Mouse (Mus musculus) kidney, adult 9 months (tissue): ENCODE measurements around the gene Adamts15.
A peak's percentile ranks its signal among the peaks of the same experiment; 100 is the strongest.

ENCODE experiments used
- DNase-seq: peaks from one replicate; pipeline ENCODE4 v3.0.0; 2022

Gene Adamts15

DNA sequence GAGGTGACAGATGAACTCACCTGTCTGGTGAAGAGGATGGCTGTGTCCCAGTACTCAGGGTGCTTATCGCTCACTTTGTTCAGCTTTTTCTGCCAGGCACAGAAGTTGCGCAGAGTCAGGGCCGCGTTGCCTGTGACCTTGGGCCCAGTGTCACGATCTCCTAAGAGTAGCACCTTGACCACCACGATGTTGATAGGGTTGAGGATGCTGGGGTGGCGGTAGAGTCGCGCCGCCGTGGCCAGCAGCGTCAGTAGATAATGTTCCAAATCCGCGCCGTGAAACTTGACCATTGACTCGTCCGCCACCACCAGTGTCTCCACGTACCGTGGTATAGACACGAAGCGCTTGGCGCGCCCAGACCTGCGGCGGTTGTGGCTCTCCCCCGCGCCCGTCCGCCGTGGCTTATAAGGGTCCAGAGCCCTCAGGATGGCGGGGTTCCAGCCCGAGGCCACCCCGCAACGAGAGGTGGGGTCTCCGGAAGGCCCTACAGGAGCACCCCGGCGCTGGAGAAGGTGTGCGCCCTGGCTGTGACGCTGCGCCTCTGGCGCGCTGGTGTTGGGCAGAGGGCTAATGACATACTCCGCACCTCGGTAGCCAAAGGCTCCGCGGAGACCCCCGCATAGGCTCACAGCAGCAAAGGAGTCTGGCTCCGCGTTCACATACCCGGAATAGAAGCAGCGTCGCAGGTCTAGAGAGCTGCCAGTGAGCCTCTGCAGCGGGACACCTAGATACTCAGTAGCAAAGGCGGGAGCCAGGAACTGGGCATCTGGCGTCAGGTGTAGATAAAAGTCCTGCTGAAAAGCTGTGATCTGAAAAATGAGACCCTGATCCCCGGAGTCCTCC is 770 bp downstream of the Adamts15 start:
- no peak for DNase-seq

DNA sequence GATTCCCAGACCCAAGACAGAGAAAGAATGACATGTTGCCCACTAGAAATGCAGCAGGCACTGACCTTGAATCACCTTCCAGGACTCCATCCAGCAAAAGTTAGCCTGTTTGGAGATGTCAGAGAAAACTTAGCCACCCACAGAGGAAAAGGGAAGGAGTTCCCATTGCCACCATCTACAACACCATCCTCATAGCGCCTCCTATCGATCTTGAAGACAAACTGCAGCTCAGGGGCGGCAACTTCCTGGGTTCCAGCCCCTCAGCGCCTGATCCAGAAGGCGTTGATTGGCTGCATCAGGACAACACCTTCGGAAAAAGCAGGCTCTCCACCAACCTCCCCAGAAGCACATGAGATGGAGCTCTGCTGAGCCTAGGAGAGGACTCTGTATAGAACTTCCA is 1.5 kb downstream of the Adamts15 start:
- DNase-seq, result peak; percentile 81

DNA sequence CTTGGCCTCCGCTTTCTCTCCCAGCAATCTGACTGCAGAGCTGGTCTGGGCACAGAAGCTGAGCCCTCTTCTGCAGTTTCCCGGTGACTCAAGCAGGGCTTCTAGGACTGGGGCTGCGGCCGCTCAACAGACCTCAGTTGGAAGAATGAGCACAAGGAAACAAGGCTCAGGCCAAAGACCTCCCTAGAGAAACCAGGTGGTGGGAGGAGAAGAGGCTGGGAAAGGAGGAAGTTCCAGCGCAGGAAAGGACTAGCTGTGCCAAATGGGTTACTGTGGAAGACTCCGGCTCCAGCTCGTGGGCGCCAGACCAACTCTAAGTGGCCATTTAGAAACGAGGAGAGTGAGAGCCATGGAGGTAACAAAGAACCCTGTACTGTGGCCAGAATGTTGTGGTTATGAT is 2.6 kb downstream of the Adamts15 start:
- peak; percentile 78 for DNase-seq

DNA sequence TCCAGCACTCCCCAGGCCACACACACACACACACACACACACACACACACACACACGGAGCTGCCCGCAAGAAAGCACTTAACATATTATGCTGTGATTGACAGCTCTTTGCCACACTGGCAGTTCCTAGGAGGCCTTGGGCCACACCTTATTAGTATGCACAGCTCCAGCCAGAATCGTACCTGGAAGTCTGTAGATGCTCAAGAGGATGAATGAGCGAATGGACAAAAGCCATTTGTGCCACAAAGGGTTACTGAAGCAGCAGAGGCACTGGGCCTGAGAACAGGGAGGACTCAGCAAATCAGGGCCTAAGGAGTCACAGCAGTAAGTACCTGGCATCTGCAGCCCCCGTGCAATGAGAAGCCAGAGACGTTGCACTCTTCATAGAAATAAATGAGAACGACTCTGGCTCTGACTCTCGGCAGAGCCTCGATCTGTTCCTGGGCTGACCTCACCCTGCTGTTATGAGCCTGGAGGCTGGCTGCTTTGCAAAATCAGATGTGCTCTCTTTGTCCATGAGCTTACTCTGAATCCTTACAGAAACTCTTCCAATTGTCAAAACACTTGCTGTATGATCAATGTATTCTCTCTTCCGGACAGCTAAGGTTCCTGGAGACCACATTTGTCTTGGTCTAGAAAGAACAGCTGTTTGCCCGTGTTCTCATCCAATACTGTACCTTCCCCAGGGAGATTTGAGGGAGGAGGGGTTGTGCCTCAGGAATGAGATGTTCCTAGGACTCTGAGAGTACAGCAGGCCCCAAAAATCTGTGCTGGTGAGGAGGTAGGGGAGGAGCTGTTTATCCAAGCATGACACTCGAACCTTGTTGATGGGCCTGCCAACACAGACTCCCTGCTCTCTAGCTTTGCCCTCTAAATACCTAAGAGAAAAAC is 3.5 kb downstream of the Adamts15 start:
- peak; percentile 78 for DNase-seq

DNA sequence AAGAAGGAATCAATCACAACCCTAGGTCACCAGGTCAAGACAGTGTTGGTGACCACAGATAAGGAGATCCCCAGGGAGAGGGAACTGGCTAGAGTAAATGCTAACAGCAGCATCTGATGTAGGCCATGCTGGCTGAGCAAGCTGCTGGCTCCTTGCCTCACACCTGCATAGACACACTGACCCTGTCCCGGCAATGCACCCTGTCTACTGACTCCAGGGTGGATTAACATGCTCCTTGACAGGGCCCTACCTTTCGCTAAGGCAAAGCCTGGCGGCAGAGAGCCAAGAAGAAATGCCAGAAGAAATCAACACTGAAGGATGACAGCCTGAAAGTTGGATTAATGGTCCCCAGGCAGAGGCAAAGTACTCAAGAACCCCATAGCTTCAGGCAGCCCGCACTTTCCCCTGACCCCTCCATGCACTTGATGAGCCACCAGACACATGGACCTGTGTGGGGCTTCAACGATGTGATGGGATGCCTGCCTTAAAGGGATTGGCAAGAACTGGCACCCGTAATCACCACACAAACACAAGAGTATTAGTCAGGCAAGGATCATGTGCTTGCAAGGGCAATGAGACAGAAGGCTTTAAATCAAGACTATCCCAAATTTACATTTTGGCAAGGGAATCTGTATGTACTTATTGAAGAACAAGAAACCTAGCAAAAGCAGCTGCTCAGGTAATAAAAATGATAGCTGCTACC is 5.8 kb downstream of the Adamts15 start:
- peak; percentile 49 for DNase-seq

DNA sequence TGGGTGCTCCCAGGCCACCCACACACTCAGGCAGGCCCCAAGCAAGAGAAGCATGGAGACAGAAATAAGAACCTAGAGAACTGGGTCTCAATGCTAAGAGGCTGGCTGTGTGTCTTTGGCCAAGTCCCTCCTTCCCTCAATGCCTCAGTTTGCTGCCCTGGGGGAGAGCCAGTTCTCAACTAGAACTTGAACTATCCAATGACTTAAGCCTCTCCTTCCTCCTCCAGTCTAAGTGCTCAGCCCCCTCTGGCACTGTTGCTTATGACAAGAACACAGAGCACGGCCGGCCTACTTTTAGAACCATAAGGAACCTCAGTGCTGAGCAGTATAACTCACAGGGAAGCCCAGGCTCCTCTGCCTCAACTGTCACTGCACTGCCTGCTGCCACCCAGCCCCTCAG is 8.0 kb downstream of the Adamts15 start:
- DNase-seq, result no peak

DNA sequence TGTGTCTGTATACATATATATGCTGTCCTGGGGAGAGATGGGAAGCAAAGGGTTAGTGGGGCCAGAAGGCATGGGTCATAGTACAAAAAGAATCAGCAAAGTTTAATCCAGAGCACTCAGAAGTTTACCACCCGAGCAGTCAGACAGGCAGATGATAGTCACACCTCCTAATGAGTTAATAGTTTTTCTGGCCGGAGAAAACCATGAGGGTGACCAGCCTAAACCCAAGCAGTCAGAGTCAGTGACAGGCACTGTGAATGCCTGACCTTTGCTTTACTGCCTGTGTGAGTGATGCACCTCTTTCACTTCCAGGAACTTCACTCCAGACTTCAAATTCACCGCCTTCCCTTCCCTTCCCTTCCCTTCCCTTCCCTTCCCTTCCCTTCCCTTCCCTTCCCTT is 8.8 kb downstream of the Adamts15 start:
- DNase-seq, result peak; percentile 87

DNA sequence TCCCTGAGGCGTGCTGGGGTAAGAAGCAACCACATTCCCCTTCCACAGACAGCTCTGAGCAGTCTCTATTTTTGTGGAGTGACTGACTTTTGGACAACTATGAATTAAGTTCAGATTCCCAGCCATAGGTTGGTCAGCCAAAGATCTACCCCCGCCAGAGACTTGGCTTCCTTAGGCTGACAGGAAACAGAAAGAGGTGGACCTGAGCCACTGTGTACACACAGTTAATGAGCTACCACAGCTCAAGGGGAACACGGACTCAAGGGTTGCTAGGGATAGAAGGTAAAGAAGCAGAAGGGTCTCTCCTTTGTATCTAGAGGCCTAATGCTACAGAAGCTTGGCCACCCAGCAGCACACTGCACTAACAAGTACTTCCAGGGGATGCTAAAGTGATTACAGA is 10.1 kb downstream of the Adamts15 start:
- peak; percentile 58 for DNase-seq

DNA sequence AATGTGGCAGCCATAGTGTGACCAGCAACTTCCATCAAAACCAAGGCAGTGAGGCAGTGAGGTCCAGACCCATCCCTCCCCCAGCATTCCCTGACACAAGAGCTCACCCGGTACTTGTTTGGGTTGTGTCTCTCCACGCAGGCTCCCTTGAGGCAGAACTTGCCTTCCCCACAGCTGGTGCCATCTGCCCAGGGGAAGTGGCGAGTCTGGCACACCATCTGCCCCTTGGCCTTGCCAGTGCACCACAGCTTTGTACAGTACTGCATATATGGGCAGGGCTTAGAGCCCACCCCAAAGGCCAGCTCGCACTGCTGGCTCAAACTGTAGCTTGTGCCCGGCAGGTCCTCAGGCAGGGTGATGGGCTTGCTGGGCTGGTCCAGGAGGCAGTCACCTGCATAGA is 11.8 kb downstream of the Adamts15 start:
- DNase-seq, result no peak

DNA sequence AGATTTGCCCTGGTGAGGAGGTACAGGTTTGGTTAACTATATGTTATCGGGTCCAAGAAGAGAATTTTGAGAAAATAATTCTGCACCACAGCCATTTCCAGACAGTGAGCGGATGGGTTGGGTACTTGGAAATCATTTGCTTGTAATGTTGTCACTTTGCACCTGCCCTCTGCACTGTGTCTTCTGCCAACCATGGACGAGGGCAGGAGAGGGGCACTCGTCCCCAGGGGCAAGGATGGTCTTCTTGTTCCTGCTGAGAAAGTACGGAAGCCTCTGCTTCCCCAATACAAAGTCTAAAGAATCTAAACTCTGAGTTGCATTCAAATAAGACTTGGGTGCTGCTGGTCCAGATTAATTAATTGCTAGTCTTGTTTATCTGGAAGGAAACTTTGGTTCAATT is 13.3 kb downstream of the Adamts15 start:
- peak; percentile 84 for DNase-seq

DNA sequence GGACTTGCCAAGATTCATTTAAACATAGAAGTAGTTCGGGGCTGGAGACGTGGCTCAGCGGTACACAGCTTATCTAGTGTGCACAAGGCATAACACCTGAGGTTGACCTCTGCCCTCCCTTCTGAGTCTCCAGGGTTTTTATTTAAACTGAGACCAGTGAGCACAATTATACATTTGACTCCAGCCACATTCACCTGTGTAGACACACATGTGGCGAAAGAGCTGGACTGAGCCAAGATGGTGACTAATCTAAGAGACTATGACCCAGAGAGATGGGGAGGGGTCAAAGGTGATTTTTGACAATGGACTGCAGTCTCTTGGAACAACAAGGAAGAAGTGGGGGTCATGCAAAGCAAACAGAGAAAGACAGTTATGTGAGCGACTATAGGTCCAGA is 14.0 kb downstream of the Adamts15 start:
- DNase-seq, result peak; percentile 40

DNA sequence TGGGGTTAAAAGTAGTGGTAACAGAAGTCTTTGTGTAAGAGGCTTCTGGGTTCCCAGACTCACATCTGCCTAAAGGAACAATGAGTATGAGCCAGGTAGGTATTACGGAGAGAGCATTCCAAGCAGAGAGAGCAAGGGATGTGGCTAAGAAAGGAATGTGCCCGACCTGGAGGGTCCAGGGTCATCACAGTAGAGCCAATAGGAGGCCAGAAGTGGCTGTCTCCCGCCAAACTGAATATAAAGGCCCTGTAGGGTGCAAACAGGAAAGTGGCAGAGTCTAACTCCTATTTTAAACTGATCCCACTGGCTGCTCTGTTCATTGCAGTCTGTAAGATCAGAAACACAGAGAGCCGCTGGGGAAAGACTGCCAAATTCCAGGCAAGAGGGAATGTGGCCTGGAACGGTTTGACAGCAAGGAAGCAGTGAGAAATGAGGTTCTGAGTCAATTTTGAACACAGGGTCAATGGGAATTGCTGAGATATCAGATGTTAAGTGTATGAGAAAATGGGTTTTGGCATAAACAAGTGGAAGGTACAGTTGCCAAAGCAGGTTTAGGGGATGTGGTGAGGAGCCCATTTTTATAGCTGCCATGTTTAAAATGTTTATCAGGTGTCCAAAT is 14.5 kb downstream of the Adamts15 start:
- no peak for DNase-seq

DNA sequence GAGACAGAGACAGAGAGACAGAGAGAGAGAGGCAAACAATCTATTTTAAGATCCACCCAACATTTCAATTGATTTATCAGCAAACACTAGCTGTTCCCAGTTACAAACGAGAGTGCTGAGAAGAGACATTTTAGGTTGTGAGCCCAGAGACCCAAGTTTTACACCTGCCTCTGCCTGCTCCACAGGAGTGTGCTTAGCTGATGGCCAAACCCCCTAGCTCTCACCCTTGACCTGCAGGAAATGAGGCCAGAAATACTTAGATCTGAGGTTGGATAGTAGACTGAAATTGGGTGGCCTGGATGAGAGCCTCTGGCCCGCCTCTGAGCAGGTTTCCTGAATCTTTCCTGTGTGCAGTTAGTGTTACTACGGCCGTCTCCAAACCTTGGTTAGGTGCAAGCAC is 15.8 kb downstream of the Adamts15 start:
- no peak for DNase-seq

DNA sequence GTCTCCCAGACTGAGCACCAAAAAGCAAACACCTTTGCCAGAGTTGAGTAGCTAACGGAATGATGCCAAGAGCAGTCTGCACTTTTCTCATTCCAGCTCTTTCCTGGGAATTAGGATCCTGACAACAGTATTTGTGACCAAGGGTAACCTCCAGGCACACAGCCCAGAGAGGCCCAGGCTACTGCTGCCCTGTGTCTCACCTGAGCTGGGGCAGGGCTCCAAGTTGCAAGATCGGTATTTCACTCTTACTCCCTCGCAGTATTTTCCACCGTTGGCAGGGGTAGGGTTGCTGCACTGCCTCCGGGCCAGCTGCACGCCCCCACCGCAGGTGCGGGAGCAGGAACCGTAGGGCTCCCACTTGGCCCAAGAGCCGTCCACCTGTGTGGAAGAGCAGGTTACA is 16.4 kb downstream of the Adamts15 start:
- peak; percentile 56 for DNase-seq

DNA sequence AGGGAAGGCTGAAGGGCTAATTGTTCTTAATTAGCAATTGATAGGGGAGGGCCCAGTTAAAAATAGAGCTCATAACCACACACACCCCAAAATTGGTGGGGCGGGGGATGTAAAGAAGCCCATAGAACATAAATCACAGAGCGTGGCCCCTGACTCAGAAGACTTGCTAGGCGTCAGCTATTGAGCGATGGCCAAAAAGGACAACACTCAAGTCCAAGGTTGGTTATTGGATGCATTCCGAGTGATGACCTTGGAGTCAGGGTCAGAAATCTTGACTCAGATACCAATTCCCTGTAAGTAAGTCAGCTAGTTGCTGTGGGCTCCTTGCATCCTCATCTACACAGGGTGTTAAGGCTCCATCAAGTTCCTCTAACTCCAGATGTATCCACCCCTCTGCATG is 19.0 kb downstream of the Adamts15 start:
- DNase-seq, result peak; percentile 48

DNA sequence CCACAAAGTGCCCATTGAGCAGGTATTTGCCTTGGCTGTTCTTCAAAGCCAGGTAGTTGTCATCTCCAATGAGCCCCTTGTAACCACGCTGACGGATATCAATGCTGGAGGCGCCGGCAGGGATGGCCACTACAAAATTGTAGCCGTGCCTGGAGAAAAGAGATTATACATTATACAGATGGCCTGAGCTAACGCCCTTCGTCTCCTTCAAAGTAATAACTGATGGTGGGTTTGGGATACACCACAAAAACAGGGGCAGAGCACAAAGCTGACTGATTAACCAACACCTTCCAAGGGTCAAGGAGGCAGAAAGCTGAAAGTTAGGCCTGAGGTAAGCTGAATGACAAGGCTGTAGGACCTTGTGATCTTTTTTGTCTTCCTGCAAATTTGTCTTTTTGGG is 19.6 kb downstream of the Adamts15 start:
- DNase-seq, result peak; percentile 79

DNA sequence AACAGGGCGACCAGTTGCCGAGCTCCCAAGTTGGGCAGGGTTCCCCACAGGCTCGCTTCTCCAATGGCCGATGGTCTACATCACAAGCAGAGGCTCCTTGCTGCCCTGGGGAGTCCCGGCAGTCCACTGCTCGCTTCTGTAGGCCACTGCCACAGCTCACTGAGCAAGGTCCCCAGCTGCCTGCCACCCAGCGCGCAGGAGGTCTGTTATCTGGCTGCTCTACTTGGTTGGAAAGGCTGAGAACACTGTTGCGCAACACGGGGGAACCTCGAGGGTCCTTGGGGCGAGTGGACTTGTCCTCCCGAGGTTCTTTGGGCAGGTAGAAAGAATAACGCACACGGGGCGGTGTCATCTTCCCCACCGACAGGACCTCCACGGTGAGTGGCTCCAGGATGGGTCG is 20.1 kb downstream of the Adamts15 start:
- DNase-seq, result peak; percentile 54

DNA sequence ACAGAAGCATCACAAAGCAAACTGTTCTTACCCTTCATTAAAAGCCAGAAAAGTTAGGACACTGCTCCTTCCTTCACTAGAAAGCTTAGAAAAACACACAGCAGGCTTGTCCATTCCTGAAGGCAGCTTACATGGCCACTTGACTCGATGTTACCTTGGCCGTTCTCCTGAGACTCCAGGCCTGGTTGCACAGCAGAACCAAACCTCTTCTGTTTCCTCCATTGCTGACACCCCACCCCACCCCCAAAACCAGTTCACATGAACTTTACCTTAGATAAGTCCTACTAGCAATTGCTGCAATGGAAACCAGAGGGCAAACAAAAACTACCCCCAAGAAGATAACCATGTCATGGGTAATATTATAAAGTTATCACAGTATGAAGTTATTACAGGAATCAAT is 25.1 kb downstream of the Adamts15 start:
- DNase-seq, result no peak

DNA sequence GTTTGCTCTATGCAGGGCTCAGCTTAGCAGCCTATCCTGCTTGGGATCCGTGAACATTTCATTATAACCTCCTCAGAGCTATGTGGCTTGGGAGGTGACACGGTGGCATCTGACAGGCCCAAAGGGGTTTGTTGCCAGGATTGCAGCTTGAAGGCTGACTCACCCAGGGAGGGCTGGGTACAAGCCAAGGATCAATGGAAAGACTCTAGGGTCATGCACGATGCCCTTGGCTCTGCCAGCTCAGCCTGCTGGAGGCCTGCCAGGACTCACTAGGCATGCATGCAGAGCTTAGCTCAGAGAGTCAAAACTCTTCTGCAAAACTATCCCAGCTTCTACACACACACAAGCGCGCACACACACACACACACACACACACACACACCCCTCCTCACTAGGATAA is 25.5 kb downstream of the Adamts15 start:
- peak; percentile 96 for DNase-seq

DNA sequence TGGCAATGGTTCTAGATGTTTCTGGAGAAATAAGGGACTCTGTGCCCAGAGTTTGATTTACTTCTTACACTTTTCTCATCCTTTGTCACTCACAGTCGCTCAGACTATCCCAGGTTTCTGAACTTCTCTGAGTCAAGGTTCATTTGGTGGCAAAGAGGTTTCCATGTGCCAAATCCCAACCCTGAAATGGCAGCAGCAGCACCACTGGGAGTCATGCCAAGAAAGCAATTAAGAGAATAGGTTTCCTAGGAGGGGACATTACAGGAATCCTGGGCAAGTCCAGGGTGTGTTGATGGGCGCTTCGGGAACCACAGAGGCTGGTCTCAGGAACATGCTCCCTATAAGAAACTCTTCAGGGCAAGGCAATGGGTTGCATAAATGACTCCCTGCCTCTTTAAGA is 26.6 kb downstream of the Adamts15 start:
- DNase-seq, result peak; percentile 76

DNA sequence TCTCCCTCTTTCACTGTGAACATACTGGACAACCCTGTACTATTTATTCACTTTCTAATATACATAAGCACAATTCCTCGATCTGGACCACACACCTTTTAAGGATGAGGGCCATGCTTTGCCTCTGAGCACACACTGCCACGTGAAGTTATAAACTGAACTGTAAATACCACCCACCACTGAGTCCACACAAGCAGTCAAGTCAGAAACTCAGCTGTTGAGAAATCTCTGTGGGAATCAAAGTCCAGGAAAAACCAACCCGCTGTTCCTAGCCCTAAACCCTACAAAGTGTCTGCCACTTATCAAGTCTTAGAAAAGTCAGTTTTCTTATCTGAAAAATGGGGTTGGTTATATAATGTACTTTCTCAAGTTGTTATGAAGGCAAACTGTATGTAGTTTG is 36.0 kb downstream of the Adamts15 start:
- DNase-seq, result no peak

DNA sequence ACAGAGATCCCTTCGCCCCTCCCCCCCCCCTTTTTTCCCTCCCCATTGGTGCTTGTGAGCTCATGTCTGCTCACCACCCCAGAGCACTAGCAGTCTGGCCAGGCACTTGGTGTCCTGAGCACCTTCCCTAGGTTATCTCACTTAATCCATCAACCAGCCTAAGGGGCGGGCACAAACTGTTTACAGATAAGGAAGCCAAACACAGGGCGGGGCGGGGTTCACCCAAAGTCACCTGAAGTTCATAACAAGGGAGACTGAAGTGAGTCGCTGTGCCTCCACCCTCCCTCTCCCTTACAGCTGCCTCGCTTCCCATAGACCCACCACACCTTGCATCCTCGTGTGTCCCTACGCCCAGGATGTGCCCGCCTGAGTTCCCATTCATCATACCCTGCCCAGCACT is 41.7 kb downstream of the Adamts15 start:
- DNase-seq, result no peak

DNA sequence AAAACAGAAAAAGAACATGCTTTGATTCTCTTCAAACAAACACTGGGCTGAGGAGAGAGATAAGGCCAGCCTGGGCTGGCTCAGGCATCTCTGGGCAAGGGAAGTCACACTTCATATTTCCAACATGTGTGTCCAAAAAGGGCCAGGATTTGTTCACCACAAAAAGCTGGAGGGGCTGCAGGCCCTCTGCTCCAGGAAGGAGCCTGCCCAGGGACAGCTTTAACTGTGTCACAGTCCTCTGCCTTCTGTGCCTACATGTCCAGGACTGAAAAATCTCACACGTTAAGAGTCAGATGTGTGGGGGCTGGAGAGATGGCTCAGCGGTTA is 42.3 kb downstream of the Adamts15 start:
- DNase-seq, result no peak
